Mouse (Mus musculus): ENCODE measurements around the gene Safb2.

Gene Safb2

GRCm38 (mm10) chr17:56522744-56523143, 61.6 kb downstream of the Safb2 start:
- no peak for DNase-seq (ENCODE audit: low spot score in 2 of 2)

- no peak for DNase-seq (ENCODE audit: low spot score in 2 of 2)
Observed at GRCm38 (mm10) chr17:56515690-56516410, 68.5 kb downstream of the Safb2 start.

- DNase-seq (ENCODE audit: low spot score in 2 of 2): no peak
Observed at GRCm38 (mm10) chr17:56514916-56515315, 69.5 kb downstream of the Safb2 start.

DNA sequence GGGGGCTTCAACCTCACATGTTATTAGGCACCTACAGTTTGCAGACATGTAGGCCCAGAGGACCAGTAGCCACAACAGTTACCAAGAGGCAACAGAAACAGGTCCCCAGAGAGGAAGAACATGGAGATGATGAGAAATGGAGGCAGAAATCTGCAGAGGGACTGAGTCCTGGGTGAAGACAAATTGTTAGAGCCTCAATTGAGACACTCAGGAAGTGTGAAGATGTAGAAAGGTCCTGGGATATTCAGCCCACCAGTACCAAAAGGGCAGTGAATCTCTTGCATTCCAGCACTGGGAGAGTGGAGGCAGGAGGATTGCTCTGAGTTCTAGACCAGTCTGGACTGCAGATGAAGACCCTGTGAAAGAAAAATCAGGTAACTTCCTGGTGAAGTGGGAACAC, 70.1 kb downstream of the Safb2 start:
- DNase-seq (ENCODE audit: low spot score in 2 of 2): no peak

- no peak for DNase-seq (ENCODE audit: low spot score in 2 of 2)
Observed at GRCm38 (mm10) chr17:56512310-56512709, 72.1 kb downstream of the Safb2 start, which contains the start of gene Znrf4. TSS of gene Znrf4 (minus strand) at chr17:56512431.

GRCm38 (mm10) chr17:56511707-56512090, 72.7 kb downstream of the Safb2 start:
- no peak for DNase-seq (ENCODE audit: low spot score in 2 of 2)

DNA sequence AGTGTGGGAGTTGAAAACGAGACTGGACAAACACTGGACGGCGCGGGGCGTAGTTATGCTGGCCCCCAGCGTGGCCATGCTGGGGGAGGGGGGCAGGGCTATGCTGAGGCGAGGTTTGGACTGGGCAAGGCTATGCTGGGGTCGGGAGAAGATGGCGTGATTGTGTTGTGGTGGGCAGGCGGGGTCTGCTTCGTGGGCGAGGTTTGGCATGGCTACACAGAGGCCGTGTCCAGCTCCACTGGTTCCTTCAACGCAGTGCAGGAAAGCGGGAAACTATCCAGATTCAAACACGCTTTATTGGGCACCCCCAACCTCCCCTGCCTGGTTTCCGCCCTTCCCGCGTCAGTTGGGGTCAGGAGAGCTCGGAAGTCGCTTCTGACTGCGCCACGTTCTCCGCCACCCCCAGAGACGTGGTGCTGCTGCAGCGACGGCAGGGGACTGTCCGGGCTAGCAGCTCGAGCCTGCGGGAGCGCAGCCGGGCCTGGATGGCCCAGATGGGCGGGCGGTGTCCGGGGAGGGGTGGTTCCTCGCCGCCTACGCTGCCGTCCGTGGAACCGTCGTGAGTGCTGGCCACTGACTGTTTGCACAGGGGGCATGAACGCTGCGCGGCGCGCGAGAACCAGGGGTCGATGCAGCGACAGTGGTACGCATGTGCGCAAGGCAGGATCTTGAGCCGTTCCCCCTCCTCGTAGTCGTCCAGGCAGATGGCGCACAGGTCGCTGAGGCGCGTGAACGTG, 73.2 kb downstream of the Safb2 start:
- no peak for DNase-seq (ENCODE audit: low spot score in 2 of 2)
